In the genomic region with DNA sequence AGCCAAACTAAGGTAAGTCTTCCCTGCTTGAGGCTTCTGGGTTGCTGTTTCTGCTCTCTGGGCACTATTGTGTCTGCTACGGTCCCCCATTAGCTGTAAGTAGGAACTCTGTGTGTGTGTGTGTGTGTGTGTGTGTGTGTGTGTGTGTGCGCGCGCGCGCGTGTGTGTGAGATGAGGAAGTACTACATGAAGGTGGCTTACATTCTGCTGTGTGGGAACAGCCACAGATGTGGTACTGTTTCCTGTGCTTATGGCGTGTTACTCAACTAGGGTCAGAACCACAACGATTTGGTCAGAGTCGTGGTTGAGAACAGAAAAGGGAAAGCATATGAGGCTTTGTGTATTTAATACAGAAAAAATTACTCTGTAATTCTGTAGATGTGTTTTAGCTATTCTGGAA, we compare ENCODE assay signal across 12 mouse cellular contexts. TPM values are rescaled to one million over a fixed set of nuclear protein-coding genes. Genes with fewer than 3 reads are reported as not detected.
A peak's percentile ranks its signal among the peaks of the same experiment; 100 is the strongest.
DNase-seq lines count a peak whose midpoint lies in the region; ATAC-seq and TF ChIP-seq lines count a peak whose summit lies in the region.
"Had no signal": no experiment of that assay in that cellular context is flagged by ENCODE, and none has a peak within 500 bp of the region (broad histone marks: within the 10 kb centered on the region; RNA-seq: fewer than 3 reads in every experiment).

No protein-coding gene starts in this region.

- peak; percentile 88 for ATAC-seq in inflammation-experienced regulatory T-cells, adult 6 months
- ATAC-seq in neutrophil, adult 5-6 weeks (ENCODE audit: extremely low read depth, insufficient number of reproducible peaks, low FRiP score, poor library complexity, severe bottlenecking): peak; percentile 96
- ATAC-seq: forebrain, embryonic 13.5 days had no signal

- peak; percentile 2 to 5 for DNase-seq in lung, adult 18-20 months
- no peak for DNase-seq in lung, adult 2 months
- peak; percentile 69 for DNase-seq in thymus, postnatal 4 days
- no peak for DNase-seq in Muller cell, postnatal 12 days (ENCODE audit: inconsistent ontology term)
- DNase-seq in gastrocnemius, postnatal 14 days: no peak
- DNase-seq in ovary, postnatal 14 days (ENCODE audit: low spot score): no peak
- DNase-seq: heart, postnatal 4 days; lung, embryonic 14.5 days had no signal

- no peaks in the 10 kb centered on the region for H3K4me1 ChIP-seq in lung, adult 2 months (ENCODE audit: control insufficient read depth, insufficient read depth, low read length)
- H3K4me1 ChIP-seq: forebrain, embryonic 13.5 days had no signal

- intact Hi-C loops in gastrocnemius, postnatal 14 days (cut with DNase I; ENCODE audit: low total_unique reads): no loop called here

- TF ChIP-seq POLR2A in lung, adult 2 months (IDR thresholded peaks at IDR 0.05; ENCODE audit: borderline replicate concordance, extremely low read depth, low read depth, low read length): no peak

- no peak overlapping the region for H3K4me3 ChIP-seq in lung, adult 2 months (replicated peaks; ENCODE audit: extremely low read depth, low read depth, low read length)
- H3K4me3 ChIP-seq: forebrain, embryonic 13.5 days; left cerebral cortex, adult 2 months had no signal

- 87% methylated on average over 10 of the region's 10 CpGs for WGBS in lung, adult 2 months

- no peak for TF ChIP-seq CTCF in lung, adult 2 months (IDR thresholded peaks at IDR 0.05; ENCODE audit: insufficient read depth, low read length)

RNA-seq across cellular contexts. Expression of a gene that starts 32.0 kb away (rescaled TPM):
- polyA plus RNA-seq in lung, adult 2 months (2012; rRNA removed): 8.3 and 10.3 TPM in 2 replicates
- polyA plus RNA-seq in inflammation-experienced regulatory T-cells, adult 6 months (2017; shearing (Covaris generic)): 10 to 100 TPM; 61.9 to 82.1 (median 71.3) TPM
- 87.1 and 88.3 TPM in 2 replicates for total RNA-seq in neutrophil, adult 5-6 weeks (2017)
- 10 to 100 TPM; 28.6 to 38.6 TPM for total RNA-seq in gastrocnemius, postnatal 14 days (2021)

Comparison
In these comparisons a context has a peak if more than half of its experiments do, and no peak if none do; other contexts are left out.
1. DNase-seq: peak in lung, adult 18-20 months (2 of 2) and thymus, postnatal 4 days (single experiment); none in lung, adult 2 months (single experiment), Muller cell, postnatal 12 days (single experiment), gastrocnemius, postnatal 14 days (single experiment) and ovary, postnatal 14 days (single experiment).